Mouse (Mus musculus) heart, adult 8-10 months (tissue): ENCODE data around the gene Alppl2. TPM values are rescaled to one million over a fixed set of nuclear protein-coding genes. Genes with fewer than 3 reads are reported as not detected.

Experiments
- DNase-seq: peaks from one replicate; pipeline ENCODE4 v3.0.0; 2022; ENCODE audit warnings: low spot score
- total RNA-seq, 4 experiments: library from RNA; stranded (reverse); gene quantifications; 2 replicates each; pipeline ENCODE4 v1.2.4; 2022

The Alppl2 gene
- total RNA-seq = not detected

DNA sequence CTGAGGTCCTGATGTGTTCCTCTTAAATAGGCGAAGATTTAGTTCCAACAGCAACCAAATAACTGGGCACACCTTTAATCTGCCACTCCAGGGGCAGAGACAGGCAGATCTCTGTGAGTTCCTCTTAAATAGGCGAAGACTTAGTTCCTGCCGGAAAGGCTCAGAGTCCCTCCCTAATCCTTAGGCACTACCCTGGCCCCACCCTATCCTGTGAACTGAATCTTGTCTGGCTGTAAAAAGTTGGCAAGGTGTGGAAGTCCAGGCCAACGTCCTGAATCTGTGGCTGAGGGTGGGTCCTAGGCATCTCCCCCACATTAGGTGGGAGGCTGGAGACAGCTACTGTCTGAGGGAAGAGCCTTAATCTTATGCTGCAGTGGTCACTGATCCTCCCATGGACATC, at the start of gene Alppl2:
Gene Alppl2, minus strand, starts transcription at position 101 of the 400 bp plus-strand sequence.
- no peak for DNase-seq

DNA sequence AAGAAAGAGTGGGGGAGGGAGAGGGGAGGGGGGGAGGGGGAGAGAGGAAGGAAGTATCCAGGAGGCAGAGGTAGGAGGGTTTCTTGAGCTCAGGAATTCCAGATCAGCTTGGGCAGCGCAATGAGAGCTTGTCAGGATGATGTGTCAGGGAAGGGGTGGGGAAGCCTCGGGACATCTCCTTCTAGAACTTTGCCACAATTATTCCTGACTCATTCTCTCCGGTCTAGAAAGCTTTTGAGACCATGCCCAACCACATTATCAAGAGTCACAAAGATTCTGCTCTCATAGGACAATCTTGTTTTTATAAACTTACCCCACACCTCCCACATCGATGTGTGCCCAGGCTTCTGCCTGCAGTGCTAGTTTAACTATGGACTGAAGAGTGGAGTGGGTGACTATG, 42.1 kb upstream of the Alppl2 start:
- no peak for DNase-seq

- DNase-seq = no peak
Observed at GRCm38 (mm10) chr1:87127206-87128030, 37.7 kb upstream of the Alppl2 start.

DNA sequence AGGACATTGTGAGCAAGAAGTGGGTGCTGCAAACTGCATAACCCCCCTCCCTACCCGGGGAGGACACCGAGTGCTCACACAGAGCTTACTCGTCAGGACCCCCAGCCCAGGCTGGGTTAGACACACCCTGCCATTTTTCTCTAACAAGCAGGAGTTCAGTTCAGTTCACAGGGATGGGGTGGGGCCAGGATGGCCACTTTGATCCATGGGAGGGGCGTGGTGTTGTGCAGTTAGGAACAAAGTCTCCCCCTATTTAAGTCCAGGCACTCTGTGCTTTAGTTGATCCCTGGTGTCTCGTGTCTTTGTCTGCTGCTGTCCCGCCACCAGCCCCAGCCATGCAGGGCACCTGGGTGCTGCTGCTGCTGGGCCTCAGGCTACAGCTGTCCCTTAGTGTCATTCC, 34.9 kb upstream of the Alppl2 start, which contains the start of gene Akp3:
Gene Akp3, plus strand, starts transcription at position 301 of the 400 bp plus-strand sequence.
- DNase-seq = no peak

DNA sequence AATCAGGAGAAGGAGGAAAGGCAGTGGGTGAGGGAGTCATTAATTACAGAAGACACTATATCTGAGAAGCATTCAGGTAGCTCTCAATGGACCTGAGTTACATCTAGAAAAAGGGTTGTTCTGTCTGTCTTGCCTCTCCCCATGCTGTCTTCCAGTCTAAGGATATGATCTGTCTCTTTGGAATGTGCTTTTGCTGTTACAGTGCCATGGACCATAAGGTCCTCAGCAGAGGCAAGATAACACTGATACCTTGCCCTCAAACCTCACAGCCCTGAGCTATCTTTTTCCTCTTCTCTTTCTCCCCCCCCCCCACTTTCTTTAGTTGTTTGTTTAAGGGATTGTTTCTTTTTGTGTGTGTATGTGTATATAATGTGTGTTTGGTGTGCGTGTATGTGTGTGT, 25.1 kb upstream of the Alppl2 start:
- no peak for DNase-seq

DNA sequence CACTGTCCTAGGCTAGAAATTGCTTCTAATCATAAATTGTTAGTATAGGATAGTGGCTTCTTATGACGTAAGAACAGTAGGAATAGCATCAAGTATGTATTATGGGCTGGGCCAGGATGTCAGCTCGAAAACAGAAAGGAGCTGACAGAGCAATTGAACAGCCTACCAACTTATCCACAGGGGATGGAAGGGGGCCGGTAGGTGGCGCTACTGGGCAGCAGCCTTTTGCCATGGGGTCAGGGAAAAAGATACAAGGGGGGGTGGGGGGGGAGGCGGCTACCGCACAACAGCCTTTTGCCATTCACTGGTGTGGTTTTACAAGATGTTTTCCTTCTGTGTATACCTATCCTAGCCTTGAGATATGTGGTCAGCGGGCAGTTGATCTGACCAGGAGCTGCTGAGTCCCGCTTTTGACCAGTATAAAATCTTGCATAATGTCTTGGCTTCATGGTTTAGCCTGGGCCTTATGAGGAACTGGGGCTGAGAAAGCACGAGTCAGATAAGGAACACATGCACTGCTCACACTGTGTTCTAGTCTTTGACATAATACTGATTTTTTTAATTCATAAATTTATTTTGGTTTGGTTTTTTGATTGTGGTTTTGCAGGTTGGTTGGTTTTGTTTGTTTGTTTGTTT, 22.1 kb upstream of the Alppl2 start:
- no peak for DNase-seq

DNA sequence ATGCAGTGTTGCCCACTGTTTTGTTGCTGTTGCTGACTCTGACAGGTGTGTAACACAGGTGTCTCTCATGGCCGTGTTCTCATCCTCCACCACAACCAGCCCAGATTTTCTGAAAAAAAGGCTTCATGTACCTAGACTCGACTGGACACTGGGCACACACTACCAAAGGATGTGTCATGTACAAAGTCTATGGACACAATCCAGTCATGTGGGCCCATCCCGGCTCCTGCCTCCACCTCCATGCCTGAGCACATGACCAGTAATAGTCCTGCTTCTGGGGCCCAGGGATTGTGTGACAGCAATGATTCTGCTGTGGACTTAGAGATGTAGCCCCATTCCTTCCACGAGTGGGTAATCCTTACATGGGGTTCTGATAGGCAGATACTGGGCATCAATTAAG, 18.8 kb upstream of the Alppl2 start:
- DNase-seq = no peak

DNA sequence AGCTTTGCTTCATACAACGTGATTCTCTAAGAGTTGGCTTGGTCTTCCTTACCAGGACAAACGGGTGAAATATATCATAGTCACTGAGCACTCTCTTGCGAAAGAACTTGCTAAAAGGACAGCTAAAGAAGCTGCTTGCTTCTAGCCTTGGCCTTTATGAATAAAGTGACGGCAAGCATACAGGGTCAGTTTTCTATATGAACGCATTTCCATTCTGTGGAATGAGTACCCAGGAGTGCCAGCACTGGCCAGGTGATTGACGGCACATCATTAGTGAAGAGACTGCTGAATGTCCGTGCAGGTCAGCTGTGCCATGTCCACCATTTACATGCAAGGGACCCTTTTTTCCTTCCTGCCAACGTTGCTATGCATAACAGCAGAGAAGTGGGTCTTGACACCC, 16.8 kb upstream of the Alppl2 start:
- DNase-seq = no peak

- DNase-seq = no peak
Observed at GRCm38 (mm10) chr1:87103936-87104335, 14.2 kb upstream of the Alppl2 start.

DNA sequence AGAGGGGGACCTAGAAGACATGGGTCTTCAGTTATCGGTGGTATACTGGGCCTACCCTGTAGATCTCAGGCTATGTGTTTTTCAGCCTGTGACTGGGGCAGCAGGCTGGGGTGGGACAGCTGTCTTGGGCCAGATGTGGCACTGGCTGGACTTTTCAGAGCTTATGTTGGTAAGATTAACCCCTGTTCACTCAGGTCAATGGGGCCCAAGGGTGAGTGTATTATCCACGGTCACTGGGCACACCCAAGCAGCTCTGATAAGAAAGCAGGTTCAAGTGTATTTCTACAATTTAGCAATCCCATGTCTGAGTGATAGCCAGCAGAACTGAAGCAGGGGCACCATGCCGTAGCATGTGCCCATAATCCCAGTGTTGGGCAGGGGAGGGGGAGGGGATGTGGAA, 12.4 kb upstream of the Alppl2 start:
- DNase-seq = no peak

GRCm38 (mm10) chr1:87101411-87101810, 11.7 kb upstream of the Alppl2 start, which contains the start of gene Alpi:
Gene Alpi (minus strand): TSS chr1:87101606.
- DNase-seq = no peak

DNA sequence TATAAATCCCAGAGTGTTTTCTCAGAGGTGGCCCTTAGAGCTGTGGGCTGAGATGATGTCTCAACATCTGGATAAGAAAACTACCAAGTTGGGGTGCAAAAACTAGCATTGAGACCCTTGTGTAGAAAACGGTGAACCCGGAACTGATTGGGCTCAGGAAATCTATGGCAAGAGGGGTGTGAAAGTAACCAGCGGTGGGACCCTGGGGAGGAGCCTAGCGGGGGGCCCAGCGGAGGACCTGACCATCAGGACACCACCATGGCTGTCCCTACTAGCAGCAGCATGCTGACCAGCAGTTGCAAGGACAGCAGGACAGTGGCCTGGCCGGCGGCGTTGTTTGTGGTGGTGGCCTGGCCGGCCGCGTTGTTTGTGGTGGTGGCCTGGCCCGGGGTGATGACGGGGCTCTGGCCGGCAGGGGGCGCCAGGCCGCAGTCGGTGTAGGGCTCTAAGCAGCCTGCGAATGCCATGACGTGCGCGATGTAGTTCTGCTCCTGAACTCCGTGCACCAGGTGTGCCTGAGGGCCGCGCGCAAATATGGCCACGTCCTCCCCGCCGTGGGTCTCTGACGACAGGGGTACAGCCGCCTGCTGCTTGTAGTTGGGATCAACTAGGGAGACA, 8.7 kb upstream of the Alppl2 start:
- peak; percentile 7 for DNase-seq

DNA sequence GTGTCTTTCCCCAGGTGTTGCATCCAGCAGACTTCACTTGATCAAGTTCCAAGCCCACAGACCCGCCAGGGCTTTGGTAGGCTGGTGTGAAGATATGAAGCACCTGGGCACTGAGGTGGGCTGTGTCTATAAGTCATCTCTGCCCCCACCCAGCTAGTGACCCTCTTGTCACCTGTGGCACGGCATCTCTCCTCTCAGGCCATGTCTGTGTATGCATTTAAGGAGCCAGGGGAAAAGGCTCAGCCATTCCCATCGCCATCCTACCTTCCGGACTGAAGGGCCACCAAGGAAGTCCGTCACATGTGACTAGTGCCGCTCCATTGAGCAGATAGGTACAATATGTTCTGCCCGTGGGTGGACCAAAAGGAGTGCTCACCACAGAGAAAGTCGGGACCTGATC, 5.9 kb upstream of the Alppl2 start:
- no peak for DNase-seq

DNA sequence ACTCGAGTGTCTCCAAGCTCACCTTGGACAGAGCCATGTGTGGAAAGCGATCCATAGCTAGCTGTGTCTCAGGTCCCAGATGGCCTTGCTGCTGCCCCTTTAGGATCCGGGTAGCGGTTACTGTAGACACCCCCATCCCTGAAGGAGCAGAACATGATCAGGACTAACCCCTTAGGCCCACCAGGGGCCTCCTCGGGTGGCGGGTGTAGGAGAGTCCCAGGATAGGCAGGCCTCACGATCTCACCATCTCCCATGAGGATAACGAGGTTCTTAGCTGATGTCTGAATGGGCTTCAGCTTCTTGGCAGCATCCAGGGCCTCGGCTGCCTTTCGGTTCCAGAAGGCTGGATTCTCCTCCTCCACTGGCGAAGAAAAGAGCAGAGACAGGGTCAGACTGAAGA, 477 bp downstream of the Alppl2 start:
- DNase-seq = no peak

- DNase-seq = no peak
Observed at GRCm38 (mm10) chr1:87086964-87087363, 2.8 kb downstream of the Alppl2 start.

DNA sequence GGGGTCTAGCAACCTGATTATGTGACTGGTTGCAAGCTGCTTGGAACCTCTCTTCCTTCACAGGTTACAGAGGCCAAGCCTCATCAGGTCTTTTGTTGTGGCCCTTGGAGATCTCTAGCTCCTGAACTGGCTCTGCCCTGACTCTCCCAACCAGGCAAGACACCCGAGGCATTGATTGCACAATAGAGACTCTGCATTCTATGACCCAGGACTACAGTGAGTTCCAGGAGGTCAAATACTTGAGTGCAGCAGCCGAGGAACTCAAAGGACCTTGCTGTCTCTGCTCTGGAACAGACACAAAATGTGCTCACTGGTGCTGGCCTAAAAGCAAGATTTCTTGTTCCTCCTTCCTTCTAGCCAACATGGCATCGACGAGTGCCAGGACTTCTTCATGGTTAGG, 3.5 kb downstream of the Alppl2 start:
- no peak for DNase-seq

- DNase-seq = no peak
Observed at GRCm38 (mm10) chr1:87073776-87074175, 16.0 kb downstream of the Alppl2 start.

GRCm38 (mm10) chr1:87070720-87071119, 19.0 kb downstream of the Alppl2 start:
- no peak for DNase-seq

- DNase-seq = no peak
Observed at GRCm38 (mm10) chr1:87060913-87061312, 28.8 kb downstream of the Alppl2 start.

- no peak for DNase-seq
Observed at GRCm38 (mm10) chr1:87059042-87059665, 30.6 kb downstream of the Alppl2 start.

- no peak for DNase-seq
Observed at GRCm38 (mm10) chr1:87057075-87057474, 32.7 kb downstream of the Alppl2 start.

GRCm38 (mm10) chr1:87051369-87051768, 38.4 kb downstream of the Alppl2 start:
- DNase-seq = no peak
